Mouse (Mus musculus) retina, postnatal 7 days (tissue): Measurements from ENCODE around the gene Mfn2.
A peak's percentile ranks its signal among the peaks of the same experiment; 100 is the strongest.
"Not testable (repeated sequence)": the region's sequence is repeated elsewhere in the genome, so short reads cannot be mapped to it uniquely, and the experiment has no call there.

Experiments
- DNase-seq: peaks from one replicate; pipeline ENCODE4 v3.0.0-alpha.2; 2012; ENCODE audit warnings: low read depth, low spot score

The Mfn2 gene

DNA sequence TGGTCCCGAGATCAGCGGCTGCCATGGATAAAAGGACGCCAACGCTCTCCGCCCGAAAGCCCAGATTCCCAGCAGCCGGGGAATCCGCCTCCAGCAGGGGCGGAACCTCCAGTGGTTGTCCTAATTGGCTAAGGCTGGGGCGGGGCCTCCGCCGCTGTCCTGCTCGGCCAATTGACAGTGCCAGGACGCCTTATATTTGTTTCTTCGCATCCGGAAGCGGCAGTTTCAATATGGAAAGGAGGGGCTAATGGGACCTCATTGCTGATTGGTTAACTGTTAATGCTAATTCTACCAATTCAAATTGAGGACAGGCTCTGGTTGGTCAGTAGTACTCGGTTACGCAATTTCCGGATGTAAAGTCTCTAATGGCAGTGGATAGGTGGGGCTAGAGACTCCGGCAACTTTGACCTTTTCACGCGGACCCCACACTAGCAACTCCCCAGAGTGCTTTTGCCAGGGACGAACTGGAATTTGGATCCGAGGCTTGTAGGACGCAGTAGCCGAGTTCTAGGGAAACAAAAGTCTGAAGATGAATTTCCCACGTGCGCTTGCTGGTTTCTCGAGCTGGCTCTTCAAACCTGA lies 36.0 kb downstream of the Mfn2 start, which contains the start of the genes Miip and Fv1:
Gene Miip (minus strand): TSS at position 367 of the 582 bp plus-strand sequence.
Gene Fv1 (plus strand): TSS at position 530 of the 582 bp plus-strand sequence.
- DNase-seq, result peak; percentile 94

DNA sequence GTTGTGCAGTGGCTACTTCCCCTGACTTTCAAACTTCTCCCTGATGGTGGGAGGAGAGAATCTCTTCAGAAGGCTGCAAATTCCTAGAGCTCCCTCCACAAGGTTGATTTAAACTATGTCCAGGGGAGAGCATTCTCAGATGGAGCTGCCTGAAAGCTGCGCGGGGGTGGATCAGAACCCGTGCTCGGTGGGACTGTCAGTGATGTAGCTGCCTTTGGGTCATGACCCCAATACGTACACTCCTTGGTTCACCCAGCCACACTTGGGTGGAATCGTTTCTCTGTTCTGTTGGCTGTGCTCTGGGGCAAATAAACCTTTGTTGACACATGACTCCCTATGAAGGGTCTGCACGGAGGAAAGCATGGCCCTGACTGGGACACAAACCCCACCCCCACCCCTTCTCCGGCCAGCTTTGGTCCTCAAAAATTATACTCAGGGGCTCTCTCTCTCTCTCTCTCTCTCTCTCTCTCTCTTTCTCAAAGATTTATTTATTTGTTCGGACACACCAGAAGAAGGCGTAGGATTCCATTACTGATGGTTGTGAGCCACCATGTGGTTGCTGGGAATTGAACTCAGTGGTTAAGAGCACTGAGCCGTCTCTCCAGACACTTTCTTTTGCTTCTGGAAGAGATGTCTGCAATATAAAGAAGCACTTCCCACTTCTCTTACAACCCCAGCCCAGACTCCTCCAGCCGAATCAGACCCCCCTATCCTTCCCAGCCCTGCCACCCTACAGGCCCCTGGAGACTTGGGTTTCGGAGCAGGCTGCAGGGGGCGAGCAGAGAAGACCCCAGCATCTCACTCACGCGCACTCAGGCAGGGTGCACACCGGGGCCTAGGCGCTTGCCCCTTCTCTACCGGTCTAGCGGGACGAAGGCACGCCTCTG lies 36.7 kb downstream of the Mfn2 start:
- DNase-seq, result no peak

DNA sequence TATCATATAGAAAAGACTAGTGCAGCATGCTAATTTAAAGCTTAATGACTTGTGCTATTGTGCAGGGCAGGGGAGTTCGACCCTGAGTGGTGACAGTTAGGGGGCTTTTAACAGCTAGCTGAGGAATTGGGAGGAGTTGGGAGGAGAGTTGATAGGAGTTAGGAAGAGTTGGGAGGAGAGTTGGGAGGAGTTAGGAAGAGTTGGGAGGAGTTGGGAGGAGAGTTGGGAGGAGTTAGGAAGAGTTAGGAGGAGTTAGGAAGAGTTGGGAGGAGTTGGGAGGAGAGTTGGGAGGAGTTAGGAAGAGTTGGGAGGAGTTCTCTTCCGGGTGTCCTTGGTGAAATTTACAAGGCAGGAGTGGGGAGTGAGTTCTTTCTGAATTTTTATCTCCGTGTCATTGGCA lies 37.7 kb downstream of the Mfn2 start:
- DNase-seq, result not testable (repeated sequence)

DNA sequence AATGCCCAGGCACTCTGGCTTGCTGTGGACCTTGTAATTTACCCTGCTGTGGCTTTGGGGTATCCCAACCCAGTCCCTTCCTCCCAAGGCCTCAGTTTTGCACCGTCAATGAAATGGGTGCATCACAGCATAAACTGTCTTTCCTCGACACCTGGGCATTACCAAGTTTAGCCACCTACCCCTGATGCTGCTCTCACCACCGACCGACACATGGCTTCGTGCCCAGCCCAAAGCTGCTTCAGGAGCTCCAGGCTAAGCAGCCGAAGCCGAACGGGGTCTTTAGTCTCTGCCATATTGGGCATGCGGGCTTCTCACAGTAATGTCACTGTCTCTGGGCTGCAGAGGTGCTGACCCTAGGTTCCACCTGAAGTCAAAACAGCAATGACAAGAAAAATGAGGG lies 38.4 kb downstream of the Mfn2 start:
- DNase-seq, result no peak

DNA sequence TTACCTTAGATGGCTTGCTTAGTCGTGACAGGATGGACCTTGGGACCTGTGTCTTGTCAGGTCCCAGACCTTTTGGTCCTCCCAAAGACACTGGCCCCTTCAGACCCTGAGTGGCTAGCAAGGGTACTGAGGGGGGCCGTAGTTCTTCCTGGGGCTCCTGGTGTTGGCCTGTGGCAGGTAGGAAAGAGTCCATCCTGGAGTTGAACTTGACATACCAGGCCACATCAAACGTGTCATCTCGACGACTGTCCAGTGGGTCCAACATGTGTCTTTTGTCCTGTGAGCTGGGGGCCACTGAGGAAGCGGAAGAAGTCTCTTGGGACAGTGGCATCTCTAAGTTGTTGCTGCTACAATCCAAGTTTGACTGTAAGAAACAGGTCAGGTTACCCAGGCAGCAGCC lies 38.9 kb downstream of the Mfn2 start:
- DNase-seq, result no peak

DNA sequence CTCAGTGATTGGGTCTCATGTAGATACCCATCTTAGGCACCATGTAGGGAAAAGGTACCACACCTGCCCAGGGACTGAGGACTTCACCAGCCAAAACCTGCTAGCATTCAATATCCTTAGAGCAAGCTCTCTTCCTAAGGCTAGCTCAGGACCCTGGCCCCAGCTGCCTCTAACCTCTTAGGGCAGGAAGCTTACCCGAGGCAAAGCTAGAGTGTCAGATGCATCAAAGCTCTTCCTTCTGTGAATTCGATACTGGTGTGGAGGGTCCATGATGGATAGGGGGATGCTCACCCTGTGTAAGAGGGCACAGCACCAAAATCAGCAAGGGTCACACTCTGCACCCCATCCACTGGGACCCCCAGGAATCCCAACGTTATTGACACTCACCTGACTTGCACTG lies 42.5 kb downstream of the Mfn2 start:
- DNase-seq, result no peak

DNA sequence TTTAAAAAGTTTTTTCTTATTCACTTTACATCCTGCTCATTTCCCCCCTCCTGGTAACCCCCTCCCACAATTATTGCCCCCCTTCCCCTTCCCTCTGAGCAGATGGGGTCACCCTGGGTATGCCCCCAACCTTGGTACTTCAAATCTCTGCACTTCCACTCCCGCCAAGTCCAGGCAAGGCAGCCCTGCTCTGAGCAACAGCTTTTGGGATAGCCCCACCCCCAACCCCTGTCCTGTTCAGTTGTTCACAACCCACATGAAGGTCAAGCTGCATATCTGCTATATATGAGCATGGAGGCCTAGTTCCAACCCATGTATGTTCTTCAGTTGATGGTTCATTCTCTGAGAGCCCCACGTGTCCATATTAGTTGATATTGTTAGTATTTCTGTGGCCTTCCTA lies 53.7 kb downstream of the Mfn2 start:
- DNase-seq, result no peak

DNA sequence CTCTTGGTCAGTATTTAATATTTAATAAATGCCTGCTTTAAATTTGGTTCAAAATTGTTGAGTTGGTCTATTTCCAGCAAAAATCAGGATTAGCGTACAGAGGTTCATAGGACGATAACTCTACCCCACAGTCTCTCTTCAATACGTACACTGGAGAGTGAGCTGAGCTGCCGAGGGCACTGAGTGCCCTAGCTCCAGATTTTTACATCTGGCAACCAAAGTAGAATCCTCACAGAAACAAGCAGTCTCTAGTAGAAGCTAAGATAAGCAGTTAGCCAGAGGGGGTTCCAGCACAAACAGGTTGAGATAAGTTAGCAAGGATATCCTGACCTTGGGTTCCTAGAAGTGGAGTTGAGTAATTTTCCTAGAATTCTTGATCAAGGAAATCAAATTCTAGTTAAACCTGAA lies 55.9 kb downstream of the Mfn2 start:
- DNase-seq, result no peak

DNA sequence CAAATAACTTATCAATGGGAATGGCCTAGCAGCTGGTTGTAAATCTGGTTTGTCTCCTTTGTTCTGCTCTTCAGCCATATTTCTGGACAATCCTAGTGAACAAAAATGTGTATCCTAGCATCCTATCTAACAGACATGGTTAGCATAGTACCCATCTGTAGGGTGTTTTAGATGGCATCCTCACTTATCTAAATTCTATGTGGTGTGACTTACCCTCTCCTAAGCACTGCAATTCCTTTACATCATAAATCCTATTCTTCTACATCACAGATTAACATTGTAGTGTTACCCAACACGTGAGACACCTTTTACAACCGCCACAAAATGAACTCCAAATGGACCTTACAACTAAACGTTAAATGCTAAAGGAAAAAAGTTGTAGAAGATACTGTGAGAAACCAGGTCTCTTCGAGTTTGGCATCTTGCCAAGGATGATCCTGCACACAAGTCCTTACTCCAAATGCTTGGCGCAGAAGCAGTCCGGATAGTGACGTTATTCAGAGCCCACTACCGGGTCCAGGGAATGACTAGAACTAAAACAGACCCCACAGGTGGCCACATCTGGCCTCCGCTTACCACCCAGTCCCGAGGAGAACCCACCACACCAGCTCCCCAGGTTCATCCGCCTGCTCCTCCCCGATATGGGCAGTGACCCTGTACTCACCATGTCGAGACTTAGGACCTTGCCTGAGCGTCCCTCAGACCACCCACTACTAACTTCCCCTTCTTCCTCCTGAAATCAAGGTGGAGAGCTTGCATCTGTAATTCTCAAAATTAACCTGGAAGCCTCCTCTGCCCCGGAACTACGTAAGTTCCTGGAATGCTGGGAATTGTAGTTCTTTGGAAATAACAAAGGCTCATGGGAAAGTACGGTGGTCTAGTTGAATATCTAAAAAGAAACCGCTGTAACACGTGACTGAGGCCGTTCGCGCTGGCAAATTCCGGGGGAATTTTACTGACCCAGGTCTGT lies 56.6 kb downstream of the Mfn2 start, which contains the start of gene Zfp933:
Gene Zfp933 (minus strand): TSS at position 753 of the 970 bp plus-strand sequence.
- peak; percentile 82 for DNase-seq

DNA sequence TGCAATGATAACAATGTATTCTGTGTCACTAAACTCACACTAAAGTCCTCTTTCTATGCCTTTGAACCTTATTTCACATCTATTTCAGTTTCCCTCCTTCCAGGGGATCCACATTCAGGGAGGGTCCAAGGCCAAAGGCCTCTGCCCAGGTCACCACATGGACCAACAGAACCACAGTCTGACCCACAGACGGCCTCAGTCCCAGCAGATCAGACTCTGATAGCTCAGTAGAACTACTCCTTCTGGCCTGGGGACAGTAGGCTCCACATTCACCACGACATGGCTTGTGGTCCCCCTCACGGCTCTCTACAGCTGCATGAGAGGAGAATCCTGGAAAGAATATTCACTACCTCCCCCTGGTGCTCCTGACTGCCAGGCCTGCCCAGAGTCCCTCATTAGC lies 61.6 kb downstream of the Mfn2 start:
- DNase-seq, result no peak

DNA sequence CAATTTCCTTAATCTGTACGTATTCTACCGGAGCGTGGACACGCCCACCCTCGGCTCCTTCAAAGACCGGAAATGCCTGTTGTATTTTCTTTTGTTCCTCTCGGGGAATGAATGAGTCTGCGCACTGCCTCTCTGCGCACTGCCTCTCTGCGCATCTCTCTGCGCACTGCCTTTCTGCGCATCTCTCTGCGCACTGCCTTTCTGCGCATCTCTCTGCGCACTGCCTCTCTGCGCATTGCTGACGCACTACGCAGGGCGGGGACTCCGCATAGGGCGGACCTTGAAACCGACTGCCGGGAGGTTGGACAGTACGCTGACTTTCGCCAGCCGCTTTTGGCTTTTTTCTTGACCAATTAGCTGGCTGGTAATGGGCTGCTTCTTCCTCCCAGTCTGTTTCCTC lies 65.2 kb downstream of the Mfn2 start:
- DNase-seq, result not testable (repeated sequence)

DNA sequence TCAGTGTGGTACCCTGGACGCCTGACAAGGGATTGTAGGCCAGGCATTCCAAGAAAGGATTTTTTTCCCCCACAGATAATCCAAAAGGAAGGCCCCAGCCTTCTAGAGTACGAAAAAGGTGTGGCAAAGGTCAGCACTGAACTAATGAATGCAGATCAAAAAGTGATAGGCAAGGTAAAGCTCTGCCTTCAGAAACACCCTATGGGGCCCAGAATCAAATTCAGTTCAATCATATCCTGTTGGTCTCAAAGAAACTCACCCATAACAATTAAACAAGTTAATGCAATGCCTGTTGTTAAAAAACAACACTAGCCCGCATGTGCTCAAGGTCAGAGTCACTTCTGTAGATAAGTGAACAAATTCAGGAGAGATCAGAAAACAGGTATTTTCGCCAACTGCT lies 80.1 kb downstream of the Mfn2 start:
- DNase-seq, result no peak
